Mouse (Mus musculus) right cerebral cortex, postnatal 25 days (tissue): ENCODE data around the gene Plekhg5.

ENCODE experiments used
- DNase-seq: peaks from one replicate; pipeline ENCODE4 v3.0.0; 2022

The Plekhg5 gene

DNA sequence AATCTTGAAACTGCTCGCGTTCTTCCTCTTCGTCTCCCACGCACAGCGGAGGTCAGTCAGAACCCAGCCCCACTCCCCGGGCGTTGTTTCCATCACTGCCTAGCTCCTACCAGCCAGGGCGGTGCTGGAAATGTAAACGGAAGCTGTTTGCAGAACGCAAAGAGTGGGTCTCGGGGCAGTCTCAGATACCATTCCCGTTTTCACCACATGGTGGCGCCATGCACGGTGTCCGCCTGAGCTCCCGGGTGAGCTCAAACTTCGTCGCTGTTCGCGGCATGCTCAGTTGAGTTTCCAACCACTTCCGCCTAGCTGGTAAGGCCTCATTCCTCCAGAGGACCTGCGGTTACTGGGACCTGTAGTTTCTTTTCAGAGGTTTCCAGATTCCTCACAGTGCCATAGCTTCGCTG lies 81.5 kb downstream of the Plekhg5 start:
- peak; percentile 60 for DNase-seq

DNA sequence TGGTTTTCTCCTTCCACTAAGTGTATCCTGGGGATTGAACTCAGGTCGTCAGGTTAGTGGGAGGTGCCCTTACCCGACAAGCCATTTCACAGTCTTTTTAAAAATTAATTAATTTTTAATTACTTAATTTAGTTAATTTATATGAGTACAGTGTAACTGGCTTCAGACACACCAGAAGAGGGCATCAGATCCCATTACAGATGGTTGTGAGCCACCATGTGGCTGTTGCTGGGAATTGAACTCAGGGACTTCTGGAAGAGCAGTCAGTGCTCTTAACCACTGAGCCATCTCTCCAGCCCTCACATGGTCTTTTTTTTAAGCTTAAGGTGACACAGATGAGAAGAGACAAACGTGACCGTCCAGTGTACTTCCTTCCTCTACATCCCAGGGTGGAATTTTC lies 82.7 kb downstream of the Plekhg5 start:
- DNase-seq: no peak

DNA sequence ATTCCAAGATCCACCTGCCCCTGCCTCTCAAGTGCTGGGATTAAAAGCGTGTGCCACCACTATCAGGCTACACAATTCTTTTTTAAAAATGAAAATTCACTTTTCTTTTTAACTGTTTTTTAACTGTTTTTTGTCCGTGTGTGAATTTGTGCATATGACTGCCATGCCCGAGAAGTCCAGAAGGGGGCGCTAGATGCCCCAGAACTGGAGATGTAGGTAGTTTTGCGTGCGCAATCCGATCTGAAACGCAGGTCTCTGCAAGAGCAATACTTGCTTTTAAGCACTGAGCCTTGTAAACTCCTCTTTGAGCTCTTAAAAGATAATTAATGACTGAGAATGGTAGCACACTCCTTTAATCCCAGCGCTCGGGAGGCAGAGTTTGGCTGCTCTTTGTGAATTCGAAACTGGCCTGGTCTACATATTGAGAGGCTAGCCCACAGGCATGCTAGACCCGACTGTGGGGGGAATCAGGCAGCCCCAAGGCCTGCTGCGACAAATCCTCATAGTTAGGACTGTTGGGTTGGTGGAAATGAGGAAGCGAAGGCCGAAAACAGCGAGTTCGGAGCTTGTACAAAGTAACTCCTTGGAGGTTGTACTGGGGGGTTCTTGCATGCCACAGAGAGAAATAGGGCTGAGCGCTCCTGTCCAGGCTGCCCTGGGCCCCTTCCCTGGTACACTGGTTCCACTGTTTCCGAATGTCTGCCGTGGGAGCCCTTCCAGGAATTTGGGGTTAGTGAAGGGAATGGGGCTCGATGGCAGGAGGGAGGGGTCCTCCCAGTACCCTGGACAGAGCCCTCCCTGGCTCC lies 85.7 kb downstream of the Plekhg5 start:
- DNase-seq: no peak

DNA sequence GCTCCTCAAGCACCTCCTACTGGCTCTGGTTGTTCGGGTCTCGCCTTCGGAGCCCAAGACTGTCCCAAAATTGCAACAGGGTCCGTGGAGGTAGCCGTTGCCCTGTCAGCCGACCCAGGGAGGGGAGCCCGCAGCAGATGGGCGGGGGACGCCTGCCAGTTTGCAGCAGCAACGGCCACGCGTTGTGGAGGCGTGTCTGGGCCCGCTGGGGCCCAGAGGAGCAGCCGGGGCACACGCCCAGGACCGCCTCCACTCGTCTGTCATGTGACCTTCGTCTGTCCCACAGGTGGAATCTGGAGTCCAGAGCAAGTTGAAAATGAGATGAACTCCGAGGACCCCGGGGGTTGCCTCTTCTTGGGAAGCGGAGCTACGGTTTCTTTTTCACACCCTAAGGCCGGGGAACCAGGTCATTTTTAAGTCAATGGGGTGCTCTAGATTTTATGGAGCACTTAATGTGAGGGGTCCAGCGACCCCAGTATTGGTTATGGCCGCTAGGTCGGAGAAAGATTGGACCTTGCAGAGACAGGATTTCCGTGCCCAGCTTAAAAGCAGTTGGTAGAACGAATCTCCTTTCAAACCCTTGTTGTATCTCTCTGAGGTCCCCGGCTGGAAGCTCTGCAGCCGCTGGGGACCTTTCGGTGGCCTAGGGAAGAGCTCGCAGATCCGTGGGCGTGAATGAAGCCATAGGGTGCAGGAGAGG lies 86.4 kb downstream of the Plekhg5 start, which contains the start of gene Hes2:
Gene Hes2 (plus strand): TSS at position 283 of the 700 bp plus-strand sequence.
- no peak for DNase-seq

DNA sequence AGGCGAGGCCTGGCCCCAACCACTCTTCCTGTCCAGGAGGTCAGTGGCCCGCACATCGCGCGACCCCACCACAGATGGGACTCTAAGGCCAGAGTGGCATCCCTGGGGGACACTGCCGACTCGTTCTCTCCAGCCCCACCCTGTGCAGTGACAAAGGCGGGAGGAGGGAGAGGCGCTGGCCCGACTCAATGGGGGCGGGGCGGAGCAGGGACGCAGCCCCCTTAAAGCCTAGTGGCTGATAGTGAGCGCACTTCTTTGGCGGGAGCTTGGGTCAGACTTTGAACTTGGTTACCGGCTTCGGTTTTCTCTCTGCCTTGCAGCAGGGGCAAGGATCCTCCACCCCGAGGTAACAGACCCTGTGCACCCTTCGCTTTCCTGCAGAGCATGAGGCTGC lies 87.0 kb downstream of the Plekhg5 start:
- DNase-seq: no peak

DNA sequence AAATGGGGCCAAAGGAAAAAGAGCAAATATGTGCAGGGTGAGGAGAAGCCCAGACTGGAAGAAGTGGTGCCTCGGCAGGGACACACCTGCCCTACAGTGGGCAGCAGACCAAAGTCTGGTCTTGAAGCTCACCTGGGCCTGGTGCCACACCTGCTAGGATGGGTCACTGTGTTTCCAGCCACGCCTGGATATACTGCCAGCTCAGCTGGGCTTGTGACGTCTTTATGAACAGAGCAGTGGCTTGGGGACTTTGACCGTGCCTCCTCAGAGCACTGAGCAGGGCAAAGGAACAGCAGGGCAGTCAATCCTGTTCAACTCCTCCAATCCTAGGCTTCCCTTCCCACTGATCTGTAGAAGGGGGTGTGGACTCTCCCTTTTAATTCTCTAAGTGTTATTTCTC lies 88.5 kb downstream of the Plekhg5 start:
- no peak for DNase-seq

DNA sequence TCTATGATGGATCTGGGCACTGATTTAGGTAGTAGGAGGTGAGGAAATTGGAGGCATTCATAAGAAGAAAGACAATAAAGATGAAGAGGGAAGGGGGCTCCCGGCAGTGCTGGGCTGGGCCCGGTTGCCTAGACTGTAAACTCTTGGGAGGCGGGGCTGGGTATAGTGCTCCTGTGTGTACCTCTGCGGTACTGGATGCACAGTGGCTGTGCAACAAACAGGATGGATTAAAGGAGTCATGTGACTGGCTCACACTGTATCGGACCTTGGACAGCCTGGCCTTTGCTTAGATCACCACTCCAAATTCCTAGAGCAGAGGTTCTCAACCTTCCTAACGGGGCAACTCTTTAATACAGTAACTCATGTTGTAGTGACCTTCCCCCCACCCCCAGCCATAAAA lies 89.3 kb downstream of the Plekhg5 start:
- DNase-seq: no peak

DNA sequence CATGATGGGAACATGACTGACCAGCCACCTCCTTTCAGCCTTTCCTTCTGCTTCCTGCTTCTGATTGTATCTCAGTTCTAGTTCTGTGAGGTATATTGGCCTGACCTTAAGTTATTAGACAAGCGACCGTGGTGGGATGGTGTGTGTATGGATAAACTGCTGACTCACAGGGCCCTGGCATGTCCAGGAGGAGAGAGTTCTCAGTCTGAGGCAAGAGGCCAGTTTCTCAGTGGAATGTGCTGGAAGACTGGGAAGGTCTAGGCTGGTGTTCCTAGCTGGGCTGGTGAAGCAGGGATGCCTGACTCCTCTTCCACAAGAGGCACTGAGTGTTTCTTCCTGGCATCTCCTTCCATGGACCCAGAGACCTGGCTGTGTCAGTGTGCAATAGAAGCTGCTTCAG lies 90.5 kb downstream of the Plekhg5 start:
- no peak for DNase-seq
